Mouse (Mus musculus) bone marrow macrophage, adult 2 months (primary cell): ENCODE measurements around the gene Slc24a3.

ENCODE experiments used
- CTCF ChIP-seq: IDR thresholded peaks from 2 replicates; pipeline ENCODE4 v1.5.1; 2012; ENCODE audit warnings: low read depth, mild to moderate bottlenecking, low read length, moderate library complexity
- POLR2A ChIP-seq: IDR thresholded peaks from 2 replicates; pipeline ENCODE4 v1.6.1; 2012; ENCODE audit warnings: mild to moderate bottlenecking, low read depth, low read length, borderline replicate concordance

GRCm38 (mm10) chr2:145676936-145677335 lies 509.4 kb downstream of the Slc24a3 start:
- no peak for TF ChIP-seq CTCF
- no peak for TF ChIP-seq POLR2A
